Mouse (Mus musculus) midbrain, embryonic 11.5 days (tissue): Measurements from ENCODE around the gene Lgals2. TPM values are rescaled to one million over a fixed set of nuclear protein-coding genes. Genes with fewer than 3 reads are reported as not detected.
"Not testable (repeated sequence)": the region's sequence is repeated elsewhere in the genome, so short reads cannot be mapped to it uniquely, and the experiment has no call there.

Experiments
- ATAC-seq: fragments of 200-750 bp; cut with Nextera tagmentation; 2 replicates; pipeline ENCODE4 v1.8.0; 2017; ENCODE audit warnings: moderate TSS enrichment, moderate library complexity; ENCODE audit not compliant: low FRiP score
- DNase-seq: peaks from one replicate; pipeline ENCODE4 v3.0.0; 2015; ENCODE audit warnings: low spot score; ENCODE audit errors: missing footprints
- H3K27ac ChIP-seq: fragments of 300-500 bp; sonication (generic); 2 replicates; pipeline ENCODE4 v1.5.1; 2014; ENCODE audit warnings: low read depth, low read length
- H3K27me3 ChIP-seq: fragments of 300-500 bp; sonication (generic); 2 replicates; pipeline ENCODE4 v1.6.1; 2014; ENCODE audit warnings: mild to moderate bottlenecking, low read length, moderate library complexity, mixed read lengths; ENCODE audit not compliant: control insufficient read depth, insufficient read depth
- H3K36me3 ChIP-seq: fragments of 300-500 bp; sonication (generic); 2 replicates; pipeline ENCODE4 v1.6.1; 2014; ENCODE audit warnings: mild to moderate bottlenecking, low read length, moderate library complexity, mixed read lengths; ENCODE audit not compliant: control insufficient read depth, insufficient read depth
- H3K4me1 ChIP-seq: fragments of 300-500 bp; sonication (generic); 2 replicates; pipeline ENCODE4 v1.6.1; 2014; ENCODE audit warnings: low read length; ENCODE audit not compliant: control insufficient read depth, insufficient read depth
- H3K4me2 ChIP-seq: fragments of 300-500 bp; sonication (generic); 2 replicates; pipeline ENCODE4 v1.6.1; 2014; ENCODE audit warnings: mild to moderate bottlenecking, moderate library complexity
- H3K4me3 ChIP-seq: fragments of 300-500 bp; sonication (generic); 2 replicates; pipeline ENCODE4 v1.5.1; 2014; ENCODE audit warnings: low read depth, low read length
- H3K9ac ChIP-seq: fragments of 300-500 bp; sonication (generic); 2 replicates; pipeline ENCODE4 v1.6.1; 2014; ENCODE audit warnings: low read length
- H3K9me3 ChIP-seq: fragments of 300-500 bp; sonication (generic); 2 replicates; pipeline ENCODE4 v1.6.1; 2016; ENCODE audit warnings: low read length; ENCODE audit not compliant: control insufficient read depth
- WGBS: fragments of 180-500 bp; shearing (Covaris S2); extraction: QIAGEN DNeasy Blood & Tissue Kit; methylation state at CpG from one replicate; pipeline ENCODE4 v1.1.7; 2014; 5-methylcytosine and 5-hydroxymethylcytosine counted together
- polyA plus RNA-seq: library from polyadenylated mRNA; unstranded; fragments of >200 nt; fragmentation: Nextera tagmentation; extraction: Ambion mirVana; gene quantifications from 2 replicates; pipeline ENCODE4 v1.2.1, GENCODE M21; 2014

Lgals2 gene
- polyA plus RNA-seq, 1 experiment from 2014 or later: not detected

- Histone ChIP-seq H3K9me3 (no peaks in the 10 kb centered on the region), H3K9ac (no peak overlapping the region), H3K27ac (no peak overlapping the region), H3K36me3 (no peaks in the 10 kb centered on the region), H3K4me1 (no peaks in the 10 kb centered on the region), H3K4me3 (no peak overlapping the region), H3K27me3 (no peaks in the 10 kb centered on the region), H3K4me2 (no peak overlapping the region)
- ATAC-seq (no peak), DNase-seq (no peak)
- WGBS: 73% methylated on average over 15 of the region's 15 CpGs
These were observed 5.1 kb downstream of the Lgals2 start for GRCm38 (mm10) chr15:78850059-78850824.

GRCm38 (mm10) chr15:78849485-78849884, 5.8 kb downstream of the Lgals2 start:
- H3K27ac ChIP-seq: no peak overlapping the region
- H3K4me1 ChIP-seq: peaks cover 2% of the 10 kb centered on the region; the same call in 1 of the 2 replicates
- 88% methylated on average over 12 of the region's 12 CpGs for WGBS
- H3K36me3 ChIP-seq: no peaks in the 10 kb centered on the region
- ATAC-seq (no peak), DNase-seq (no peak)
- no peak overlapping the region for H3K9ac ChIP-seq
- H3K9me3 ChIP-seq: no peaks in the 10 kb centered on the region
- no peak overlapping the region for H3K4me3 ChIP-seq
- peaks cover under 1% of the 10 kb centered on the region; the same call in 1 of the 2 replicates for H3K27me3 ChIP-seq
- H3K4me2 ChIP-seq: no peak overlapping the region

GRCm38 (mm10) chr15:78848467-78848866, 6.9 kb downstream of the Lgals2 start:
- WGBS: 30% methylated on average over 5 of the region's 5 CpGs
- H3K27me3 ChIP-seq: peaks cover 11% of the 10 kb centered on the region

GRCm38 (mm10) chr15:78846805-78847204, 8.5 kb downstream of the Lgals2 start:
- H3K4me3 ChIP-seq, H3K36me3 ChIP-seq, H3K27ac ChIP-seq, DNase-seq, H3K9me3 ChIP-seq, H3K4me2 ChIP-seq, H3K9ac ChIP-seq, ATAC-seq: not testable (repeated sequence)
- peaks cover 22% of the 10 kb centered on the region for H3K27me3 ChIP-seq
- peaks cover 10% of the 10 kb centered on the region for H3K4me1 ChIP-seq
- 89% methylated on average over 7 of the region's 7 CpGs for WGBS

More at GRCm38 (mm10) chr15:78848467-78848866, 6.9 kb downstream of the Lgals2 start:
- Histone ChIP-seq H3K9ac (no peak overlapping the region), H3K4me3 (no peak overlapping the region), H3K9me3 (no peaks in the 10 kb centered on the region), H3K27ac (no peak overlapping the region), H3K4me2 (no peak overlapping the region), H3K36me3 (no peaks in the 10 kb centered on the region), H3K4me1 (peaks cover 2% of the 10 kb centered on the region; the same call in 1 of the 2 replicates)
- no peak for ATAC-seq
- DNase-seq: peak; percentile 96

GRCm38 (mm10) chr15:78846352-78846751, 9.0 kb downstream of the Lgals2 start:
- no peak overlapping the region for H3K4me3 ChIP-seq
- no peak overlapping the region for H3K9ac ChIP-seq
- H3K4me1 ChIP-seq: peaks cover 10% of the 10 kb centered on the region
- no peak overlapping the region for H3K27ac ChIP-seq
- DNase-seq (no peak), ATAC-seq (no peak)
- no peaks in the 10 kb centered on the region for H3K9me3 ChIP-seq
- no peak overlapping the region for H3K4me2 ChIP-seq
- H3K27me3 ChIP-seq: peaks cover 22% of the 10 kb centered on the region
- H3K36me3 ChIP-seq: no peaks in the 10 kb centered on the region
- WGBS: 84% methylated on average over 8 of the region's 8 CpGs

GRCm38 (mm10) chr15:78845867-78846266, 9.5 kb downstream of the Lgals2 start:
- DNase-seq (no peak), ATAC-seq (no peak)
- no peak overlapping the region for H3K27ac ChIP-seq
- WGBS: 87% methylated on average over 8 of the region's 8 CpGs
- no peaks in the 10 kb centered on the region for H3K9me3 ChIP-seq
- H3K27me3 ChIP-seq: peaks cover 27% of the 10 kb centered on the region
- H3K4me3 ChIP-seq: no peak overlapping the region
- no peak overlapping the region for H3K4me2 ChIP-seq
- peaks cover 10% of the 10 kb centered on the region for H3K4me1 ChIP-seq
- H3K9ac ChIP-seq: no peak overlapping the region
- no peaks in the 10 kb centered on the region for H3K36me3 ChIP-seq

- Histone ChIP-seq H3K27me3 (peaks cover 29% of the 10 kb centered on the region), H3K4me1 (peaks cover 10% of the 10 kb centered on the region), H3K4me3 (no peak overlapping the region), H3K36me3 (no peaks in the 10 kb centered on the region), H3K4me2 (no peak overlapping the region), H3K9ac (no peak overlapping the region; the same call in 1 of the 2 replicates), H3K9me3 (no peaks in the 10 kb centered on the region), H3K27ac (no peak overlapping the region)
- ATAC-seq (no peak), DNase-seq (no peak)
- WGBS: 74% methylated on average over 11 of the region's 11 CpGs
These were observed 10.0 kb downstream of the Lgals2 start for GRCm38 (mm10) chr15:78845321-78845720.

- DNase-seq (no peak), ATAC-seq (no peak)
- Histone ChIP-seq H3K27me3 (peaks cover 31% of the 10 kb centered on the region), H3K9ac (no peak overlapping the region; the same call in 1 of the 2 replicates), H3K27ac (no peak overlapping the region), H3K4me3 (no peak overlapping the region), H3K4me1 (peaks cover 14% of the 10 kb centered on the region), H3K36me3 (no peaks in the 10 kb centered on the region), H3K9me3 (no peaks in the 10 kb centered on the region), H3K4me2 (no peak overlapping the region)
- WGBS: 52% methylated on average over 9 of the region's 9 CpGs
These were observed 10.5 kb downstream of the Lgals2 start for GRCm38 (mm10) chr15:78844791-78845190.

GRCm38 (mm10) chr15:78843581-78844469, 11.5 kb downstream of the Lgals2 start:
- Histone ChIP-seq H3K27me3 (peaks cover 31% of the 10 kb centered on the region), H3K27ac (no peak overlapping the region), H3K4me1 (peaks cover 21% of the 10 kb centered on the region), H3K9ac (no peak overlapping the region), H3K9me3 (no peaks in the 10 kb centered on the region), H3K36me3 (no peaks in the 10 kb centered on the region), H3K4me2 (peak overlapping the region; percentile 85; the same call in 1 of the 2 replicates), H3K4me3 (no peak overlapping the region)
- ATAC-seq: no peak
- whole genome bisulfite sequencing: 44% methylated on average over 21 of the region's 21 CpGs
- DNase-seq: peak; percentile 91
